Mouse (Mus musculus): ENCODE results near the gene Crlf1.

Gene Crlf1

GRCm38 (mm10) chr8:70544200-70544687, 51.3 kb downstream of the Crlf1 start:
- peak in 1 of 2 experiments; percentile 30 for DNase-seq (ENCODE audit: low read depth in 2 of 2, low spot score in 2 of 2)

DNA sequence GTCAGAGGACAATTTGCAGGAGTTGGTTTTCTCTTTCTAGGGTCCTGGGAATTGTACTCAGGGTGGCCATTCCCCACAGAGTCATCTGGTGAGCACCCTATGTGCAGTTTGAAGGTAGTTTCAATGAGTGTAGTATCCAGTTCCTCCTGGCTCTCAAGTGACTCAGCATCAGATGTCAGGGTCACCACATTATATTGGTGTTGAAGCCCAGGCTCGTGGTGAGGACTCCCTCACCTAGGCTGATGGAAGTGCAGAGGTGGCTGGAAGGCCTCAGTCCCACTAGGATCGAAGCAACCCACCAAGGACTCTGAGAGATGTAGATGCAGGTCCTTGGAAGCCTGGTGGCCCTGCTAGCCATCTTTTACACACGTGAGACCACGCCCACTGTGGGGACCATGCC, 53.5 kb downstream of the Crlf1 start:
- DNase-seq (ENCODE audit: low read depth in 2 of 2, low spot score in 2 of 2) = no peak

DNA sequence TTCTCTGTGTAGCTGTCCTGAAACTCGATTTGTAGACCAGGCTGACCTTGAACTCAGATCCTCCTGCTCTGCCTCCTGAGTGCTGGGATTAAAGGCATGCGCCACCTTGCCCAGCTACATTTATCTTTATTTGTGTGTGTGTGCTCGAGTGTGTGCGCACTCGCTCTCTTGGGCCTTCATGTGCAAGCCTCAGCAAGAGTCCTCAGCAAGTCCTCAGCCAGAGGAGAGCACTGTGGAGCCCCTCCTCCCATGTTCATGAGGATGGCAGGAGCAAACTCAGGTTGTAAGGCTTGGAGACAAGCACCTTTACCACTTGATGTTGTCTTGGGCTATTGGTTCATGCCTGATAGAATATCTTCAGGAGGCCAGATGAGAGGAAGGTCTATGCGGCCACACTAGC, 54.8 kb downstream of the Crlf1 start:
- no peak for DNase-seq (ENCODE audit: low read depth in 2 of 2, low spot score in 2 of 2)

- DNase-seq (ENCODE audit: low read depth in 2 of 2, low spot score in 2 of 2) = peak; percentile 54 to 66
Measured at GRCm38 (mm10) chr8:70549412-70550184, 56.6 kb downstream of the Crlf1 start.

DNA sequence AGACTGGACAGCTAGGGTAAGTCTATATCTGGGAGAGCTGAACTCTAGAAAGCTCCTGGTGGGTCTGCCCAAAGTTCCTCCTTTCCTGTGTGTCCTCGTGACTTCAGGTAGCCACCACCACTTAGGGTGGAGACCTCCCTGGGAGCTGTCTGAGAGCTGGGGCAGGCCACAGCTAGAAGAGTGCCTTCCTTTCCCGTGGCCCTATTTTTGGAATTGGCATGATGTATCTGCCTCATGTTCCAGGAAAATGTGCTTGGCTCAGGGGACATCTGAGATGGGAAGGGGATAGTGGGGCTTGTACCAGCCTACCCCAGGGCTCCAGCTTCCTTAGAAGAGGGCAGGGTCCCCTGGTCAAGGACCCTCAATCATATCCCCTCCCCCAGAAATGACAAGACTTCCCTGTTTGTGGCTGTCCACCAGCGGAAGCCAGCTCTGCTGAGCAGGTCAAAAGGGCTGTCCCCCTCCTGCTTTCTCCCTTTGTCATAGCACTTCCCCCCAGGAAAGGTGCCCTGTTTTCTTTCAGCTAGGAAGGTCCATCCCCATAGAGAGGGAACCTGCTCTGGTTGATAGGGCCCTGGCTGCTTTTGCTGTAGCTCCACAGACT, 58.7 kb downstream of the Crlf1 start:
- DNase-seq (ENCODE audit: low read depth in 2 of 2, low spot score in 2 of 2) = no peak

- no peak for DNase-seq (ENCODE audit: low read depth in 2 of 2, low spot score in 2 of 2)
Measured at GRCm38 (mm10) chr8:70552836-70553235, 59.9 kb downstream of the Crlf1 start.
